Mouse (Mus musculus) liver, adult 2 months (tissue): ENCODE measurements around the gene Anapc16.

ENCODE experiments used
- CTCF ChIP-seq: fragments of 200-500 bp; IDR thresholded peaks from 2 replicates; pipeline ENCODE4 v1.5.1; 2011; ENCODE audit warnings: low read depth, low read length, control low read depth
- POLR2A ChIP-seq: fragments of 200-500 bp; IDR thresholded peaks from 2 replicates; pipeline ENCODE4 v1.6.1; 2011; ENCODE audit warnings: low read length, control low read depth; ENCODE audit not compliant: insufficient read depth; ENCODE audit errors: extremely low read depth

- no peak for TF ChIP-seq POLR2A
- no peak for TF ChIP-seq CTCF
Observed at GRCm38 (mm10) chr10:59982379-59982873, 20.5 kb downstream of the Anapc16 start.
